Mouse (Mus musculus): Measurements from ENCODE around the gene Gtf2h3. TPM values are rescaled to one million over a fixed set of nuclear protein-coding genes. Genes with fewer than 3 reads are reported as not detected.
"Not testable (repeated sequence)": the region's sequence is repeated elsewhere in the genome, so short reads cannot be mapped to it uniquely, and the experiment has no call there.

Gtf2h3 gene
- polyA plus RNA-seq, 1 experiment from 2014 or later, result 69.2 TPM

- Histone ChIP-seq H3K9me3 (no peaks in the 10 kb centered on the region), H3K4me3 (peak overlapping the region; percentile 97), H3K27ac (peak overlapping the region; percentile 95), H3K36me3 (peaks cover 36% of the 10 kb centered on the region), H3K27me3 (ENCODE audit: insufficient read depth, poor library complexity, severe bottlenecking) (no peaks in the 10 kb centered on the region), H3K4me1 (peaks cover 12% of the 10 kb centered on the region)
- under 1% methylated on average over 75 of the region's 89 CpGs for WGBS
- no peak for DNase-seq (ENCODE audit: low spot score)
Measured at GRCm38 (mm10) chr5:124540905-124541601, 37.9 kb upstream of the Gtf2h3 start.

GRCm38 (mm10) chr5:124541602-124541973, 37.4 kb upstream of the Gtf2h3 start:
- 12% methylated on average over 8 of the region's 8 CpGs for WGBS

GRCm38 (mm10) chr5:124550737-124551136, 28.2 kb upstream of the Gtf2h3 start:
- not testable (repeated sequence) for H3K9me3 ChIP-seq; H3K27ac ChIP-seq; H3K4me3 ChIP-seq; H3K27me3 ChIP-seq (ENCODE audit: insufficient read depth, poor library complexity, severe bottlenecking); DNase-seq (ENCODE audit: low spot score)
- Histone ChIP-seq H3K4me1 (peaks cover 15% of the 10 kb centered on the region), H3K36me3 (peaks cover 53% of the 10 kb centered on the region)
- 83% methylated on average over 4 of the region's 4 CpGs for WGBS

More at GRCm38 (mm10) chr5:124541602-124541973, 37.4 kb upstream of the Gtf2h3 start:
- Histone ChIP-seq H3K27me3 (ENCODE audit: insufficient read depth, poor library complexity, severe bottlenecking) (no peaks in the 10 kb centered on the region), H3K4me3 (peak overlapping the region; percentile 97), H3K9me3 (no peaks in the 10 kb centered on the region), H3K36me3 (peaks cover 42% of the 10 kb centered on the region), H3K4me1 (peaks cover 11% of the 10 kb centered on the region), H3K27ac (peak overlapping the region; percentile 95)
- no peak for DNase-seq (ENCODE audit: low spot score)

- H3K27ac ChIP-seq; DNase-seq (ENCODE audit: low spot score); H3K27me3 ChIP-seq (ENCODE audit: insufficient read depth, poor library complexity, severe bottlenecking); H3K9me3 ChIP-seq: not testable (repeated sequence)
- Histone ChIP-seq H3K36me3 (peaks cover 52% of the 10 kb centered on the region), H3K4me3 (peak overlapping the region; percentile 97), H3K4me1 (peaks cover 15% of the 10 kb centered on the region)
- 33% methylated on average over 5 of the region's 5 CpGs for WGBS
Measured at GRCm38 (mm10) chr5:124551349-124552093, 27.4 kb upstream of the Gtf2h3 start.

- DNase-seq (ENCODE audit: low spot score), result no peak
- Histone ChIP-seq H3K27ac (peak overlapping the region; percentile 88), H3K4me3 (peak overlapping the region; percentile 97), H3K9me3 (no peaks in the 10 kb centered on the region), H3K36me3 (peaks cover 52% of the 10 kb centered on the region), H3K4me1 (peaks cover 15% of the 10 kb centered on the region), H3K27me3 (ENCODE audit: insufficient read depth, poor library complexity, severe bottlenecking) (no peaks in the 10 kb centered on the region)
- 12% methylated on average over 9 of the region's 9 CpGs for WGBS
Measured at GRCm38 (mm10) chr5:124552094-124552472, 26.9 kb upstream of the Gtf2h3 start.

- Histone ChIP-seq H3K36me3 (peaks cover 52% of the 10 kb centered on the region), H3K4me3 (peak within 1 kb of the TSS; percentile 97), H3K9me3 (no peaks in the 10 kb centered on the region), H3K27me3 (ENCODE audit: insufficient read depth, poor library complexity, severe bottlenecking) (no peaks in the 10 kb centered on the region), H3K27ac (peak within 1 kb of the TSS; percentile 88), H3K4me1 (peaks cover 15% of the 10 kb centered on the region)
- DNase-seq (ENCODE audit: low spot score), result peak; percentile 97
- whole genome bisulfite sequencing, result under 1% methylated on average over 66 of the region's 66 CpGs
Measured at GRCm38 (mm10) chr5:124552558-124553307, 26.2 kb upstream of the Gtf2h3 start, which contains the start of gene Ddx55. Ddx55 (plus strand) TSS chr5:124552864.

- no peak for DNase-seq (ENCODE audit: low spot score)
- Histone ChIP-seq H3K27me3 (ENCODE audit: insufficient read depth, poor library complexity, severe bottlenecking) (no peaks in the 10 kb centered on the region), H3K4me3 (peak overlapping the region; percentile 97), H3K27ac (no peak overlapping the region), H3K9me3 (no peaks in the 10 kb centered on the region), H3K36me3 (peaks cover 52% of the 10 kb centered on the region), H3K4me1 (peaks cover 15% of the 10 kb centered on the region)
- 73% methylated on average over 6 of the region's 6 CpGs for WGBS
Measured at GRCm38 (mm10) chr5:124553607-124554006, 25.3 kb upstream of the Gtf2h3 start.

GRCm38 (mm10) chr5:124555145-124555544, 23.8 kb upstream of the Gtf2h3 start:
- Histone ChIP-seq H3K9me3 (no peaks in the 10 kb centered on the region), H3K36me3 (peaks cover 65% of the 10 kb centered on the region), H3K4me3 (no peak overlapping the region), H3K27ac (no peak overlapping the region), H3K27me3 (ENCODE audit: insufficient read depth, poor library complexity, severe bottlenecking) (no peaks in the 10 kb centered on the region), H3K4me1 (peaks cover 15% of the 10 kb centered on the region)
- WGBS, result 76% methylated on average over 1 of the region's 1 CpGs
- no peak for DNase-seq (ENCODE audit: low spot score)

- Histone ChIP-seq H3K27me3 (ENCODE audit: insufficient read depth, poor library complexity, severe bottlenecking) (no peaks in the 10 kb centered on the region), H3K27ac (no peak overlapping the region), H3K9me3 (no peaks in the 10 kb centered on the region), H3K36me3 (peaks cover 100% of the 10 kb centered on the region), H3K4me1 (no peaks in the 10 kb centered on the region), H3K4me3 (no peak overlapping the region)
- no peak for DNase-seq (ENCODE audit: low spot score)
- WGBS, result 87% methylated on average over 12 of the region's 12 CpGs
Measured at GRCm38 (mm10) chr5:124571068-124571467, 7.9 kb upstream of the Gtf2h3 start.

GRCm38 (mm10) chr5:124575467-124575866, 3.5 kb upstream of the Gtf2h3 start:
- 90% methylated on average over 7 of the region's 7 CpGs for WGBS
- H3K4me3 ChIP-seq, result no peak overlapping the region
- no peaks in the 10 kb centered on the region for H3K9me3 ChIP-seq
- peaks cover 16% of the 10 kb centered on the region for H3K4me1 ChIP-seq
- DNase-seq (ENCODE audit: low spot score), result no peak
- no peak overlapping the region for H3K27ac ChIP-seq
- no peaks in the 10 kb centered on the region for H3K27me3 ChIP-seq (ENCODE audit: insufficient read depth, poor library complexity, severe bottlenecking)
- H3K36me3 ChIP-seq, result peaks cover 71% of the 10 kb centered on the region

- Histone ChIP-seq H3K27me3 (ENCODE audit: insufficient read depth, poor library complexity, severe bottlenecking) (no peaks in the 10 kb centered on the region), H3K9me3 (no peaks in the 10 kb centered on the region), H3K4me1 (peaks cover 20% of the 10 kb centered on the region), H3K27ac (no peak overlapping the region), H3K36me3 (peaks cover 56% of the 10 kb centered on the region), H3K4me3 (no peak overlapping the region)
- no peak for DNase-seq (ENCODE audit: low spot score)
- WGBS, result 90% methylated on average over 5 of the region's 5 CpGs
Measured at GRCm38 (mm10) chr5:124582515-124582914, 3.6 kb downstream of the Gtf2h3 start.

- Histone ChIP-seq H3K36me3 (peaks cover 85% of the 10 kb centered on the region), H3K27ac (no peak overlapping the region), H3K4me3 (no peak overlapping the region), H3K9me3 (no peaks in the 10 kb centered on the region), H3K27me3 (ENCODE audit: insufficient read depth, poor library complexity, severe bottlenecking) (no peaks in the 10 kb centered on the region), H3K4me1 (no peaks in the 10 kb centered on the region)
- 87% methylated on average over 3 of the region's 3 CpGs for WGBS
- no peak for DNase-seq (ENCODE audit: low spot score)
Measured at GRCm38 (mm10) chr5:124592768-124593167, 13.8 kb downstream of the Gtf2h3 start.
